Mouse (Mus musculus) intestine, embryonic 15.5 days (tissue): ENCODE measurements around the gene Pnkp. TPM values are rescaled to one million over a fixed set of nuclear protein-coding genes. Genes with fewer than 3 reads are reported as not detected.

ENCODE experiments used
- ATAC-seq: fragments of 200-750 bp; cut with Nextera tagmentation; 2 replicates; pipeline ENCODE4 v1.8.0; 2017; ENCODE audit warnings: moderate TSS enrichment, moderate library complexity
- H3K27ac ChIP-seq: fragments of 300-500 bp; sonication (generic); 2 replicates; pipeline ENCODE4 v1.5.1; 2015; ENCODE audit warnings: mild to moderate bottlenecking, inconsistent platforms
- H3K27me3 ChIP-seq: fragments of 300-500 bp; sonication (generic); replicated peaks from 2 replicates; pipeline ENCODE4 v1.6.1; 2015; ENCODE audit warnings: inconsistent platforms
- H3K36me3 ChIP-seq: fragments of 300-500 bp; sonication (generic); 2 replicates; pipeline ENCODE4 v1.6.1; 2015; ENCODE audit warnings: inconsistent platforms
- H3K4me1 ChIP-seq: fragments of 300-500 bp; sonication (generic); replicated peaks from 2 replicates; pipeline ENCODE4 v1.6.1; 2015; ENCODE audit warnings: inconsistent platforms
- H3K4me2 ChIP-seq: fragments of 300-500 bp; sonication (generic); replicated peaks from 2 replicates; pipeline ENCODE4 v1.6.1; 2015; ENCODE audit warnings: mild to moderate bottlenecking, inconsistent platforms
- H3K4me3 ChIP-seq: fragments of 300-500 bp; sonication (generic); replicated peaks from 2 replicates; pipeline ENCODE4 v1.5.1; 2015; ENCODE audit warnings: inconsistent platforms
- H3K9ac ChIP-seq: fragments of 300-500 bp; sonication (generic); 2 replicates; pipeline ENCODE4 v1.6.1; 2015; ENCODE audit warnings: inconsistent platforms
- H3K9me3 ChIP-seq: fragments of 300-500 bp; sonication (generic); 2 replicates; pipeline ENCODE4 v1.6.1; 2016; ENCODE audit warnings: inconsistent platforms
- WGBS: fragments of 180-500 bp; shearing (Covaris S2); methylation state at CpG from one replicate; pipeline ENCODE4 v1.1.7; 2015; 5-methylcytosine and 5-hydroxymethylcytosine counted together
- polyA plus RNA-seq: library from polyadenylated mRNA; unstranded; fragments of >200 nt; fragmentation: Nextera tagmentation; extraction: Ambion mirVana; gene quantifications from 2 replicates; pipeline ENCODE4 v1.2.1, GENCODE M21; 2015

Pnkp gene
- polyA plus RNA-seq: 25.9 and 29.0 TPM in 2 replicates

DNA sequence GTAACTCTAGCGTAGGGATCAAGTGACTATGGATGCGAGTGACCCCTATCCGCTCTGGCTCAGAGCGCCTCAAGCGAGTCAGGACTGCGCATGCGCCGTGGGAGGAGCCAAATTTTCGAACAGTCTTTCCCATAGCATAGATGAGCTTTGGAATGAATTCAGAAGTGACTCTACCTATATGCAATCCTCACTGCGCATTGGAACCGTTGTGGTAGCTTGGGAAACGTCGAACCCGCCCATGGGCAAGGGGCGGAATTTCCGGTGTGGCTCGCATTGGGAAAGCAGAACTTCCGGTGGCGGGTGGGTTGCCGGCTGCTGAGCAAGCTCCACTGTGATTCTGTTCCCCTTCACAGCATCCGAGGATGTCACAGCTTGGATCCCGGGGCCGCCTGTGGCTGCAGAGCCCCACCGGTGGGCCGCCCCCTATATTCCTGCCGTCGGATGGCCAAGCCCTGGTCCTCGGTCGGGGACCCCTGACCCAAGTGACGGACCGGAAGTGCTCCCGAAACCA is at the start of gene Pnkp:
Gene Pnkp, plus strand, starts transcription at position 98 of the 511 bp plus-strand sequence.
- peaks cover 63% of the 10 kb centered on the region for H3K4me1 ChIP-seq
- ATAC-seq: peak; percentile 57
- WGBS: under 1% methylated on average over 32 of the region's 32 CpGs

GRCm38 (mm10) chr7:44808927-44809326 is 48.0 kb upstream of the Pnkp start:
- Histone ChIP-seq H3K9me3 (no peaks in the 10 kb centered on the region), H3K4me3 (no peak overlapping the region), H3K27ac (no peak overlapping the region), H3K27me3 (no peaks in the 10 kb centered on the region), H3K4me2 (no peak overlapping the region), H3K36me3 (0 out of 2 replicates have a peak, but pooled peaks cover 7% of the 10 kb centered on the region), H3K9ac (no peak overlapping the region), H3K4me1 (no peaks in the 10 kb centered on the region)
- WGBS: 82% methylated on average over 2 of the region's 2 CpGs
- no peak for ATAC-seq

More for the DNA sequence above, at the start of gene Pnkp:
- Histone ChIP-seq H3K27me3 (no peaks in the 10 kb centered on the region), H3K36me3 (peaks cover 17% of the 10 kb centered on the region), H3K4me3 (peak within 1 kb of the TSS; percentile 61), H3K9me3 (no peaks in the 10 kb centered on the region), H3K9ac (peak within 1 kb of the TSS; percentile 71), H3K4me2 (peak within 1 kb of the TSS; percentile 82), H3K27ac (peak within 1 kb of the TSS; percentile 91)

- Histone ChIP-seq H3K4me1 (no peaks in the 10 kb centered on the region), H3K27ac (no peak overlapping the region), H3K9me3 (no peaks in the 10 kb centered on the region), H3K36me3 (0 out of 2 replicates have a peak, but pooled peaks cover 7% of the 10 kb centered on the region), H3K4me2 (no peak overlapping the region), H3K4me3 (no peak overlapping the region), H3K27me3 (no peaks in the 10 kb centered on the region), H3K9ac (no peak overlapping the region)
- ATAC-seq: no peak
- WGBS: 82% methylated on average over 3 of the region's 3 CpGs
Observed at GRCm38 (mm10) chr7:44809466-44809865, 47.5 kb upstream of the Pnkp start.

DNA sequence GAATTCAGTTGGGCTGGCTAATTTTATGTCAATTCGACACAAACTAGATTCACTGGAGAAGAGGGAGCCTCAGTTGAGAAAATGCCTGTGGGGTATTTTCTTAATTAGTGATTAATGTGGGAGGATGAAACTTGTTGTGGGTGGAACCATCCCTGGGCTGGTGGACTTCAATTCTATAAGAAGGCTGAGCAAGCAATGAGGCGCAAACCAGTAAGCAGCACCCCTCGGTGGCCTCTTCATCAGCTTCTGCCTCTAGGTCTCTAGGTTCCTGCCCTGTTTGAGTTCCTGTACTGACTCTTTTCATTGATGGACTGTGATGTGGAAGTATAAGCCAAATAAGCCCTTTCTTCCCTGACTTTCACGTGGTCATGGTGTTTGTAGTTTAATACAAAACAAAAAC is 46.6 kb upstream of the Pnkp start:
- no peak for ATAC-seq
- Histone ChIP-seq H3K4me3 (no peak overlapping the region), H3K27ac (no peak overlapping the region), H3K36me3 (0 out of 2 replicates have a peak, but pooled peaks cover 7% of the 10 kb centered on the region), H3K27me3 (no peaks in the 10 kb centered on the region), H3K4me2 (no peak overlapping the region), H3K4me1 (peaks cover 6% of the 10 kb centered on the region), H3K9ac (no peak overlapping the region), H3K9me3 (no peaks in the 10 kb centered on the region)
- 78% methylated on average over 4 of the region's 4 CpGs for WGBS

GRCm38 (mm10) chr7:44810819-44811557 is 46.0 kb upstream of the Pnkp start:
- no peak for ATAC-seq

DNA sequence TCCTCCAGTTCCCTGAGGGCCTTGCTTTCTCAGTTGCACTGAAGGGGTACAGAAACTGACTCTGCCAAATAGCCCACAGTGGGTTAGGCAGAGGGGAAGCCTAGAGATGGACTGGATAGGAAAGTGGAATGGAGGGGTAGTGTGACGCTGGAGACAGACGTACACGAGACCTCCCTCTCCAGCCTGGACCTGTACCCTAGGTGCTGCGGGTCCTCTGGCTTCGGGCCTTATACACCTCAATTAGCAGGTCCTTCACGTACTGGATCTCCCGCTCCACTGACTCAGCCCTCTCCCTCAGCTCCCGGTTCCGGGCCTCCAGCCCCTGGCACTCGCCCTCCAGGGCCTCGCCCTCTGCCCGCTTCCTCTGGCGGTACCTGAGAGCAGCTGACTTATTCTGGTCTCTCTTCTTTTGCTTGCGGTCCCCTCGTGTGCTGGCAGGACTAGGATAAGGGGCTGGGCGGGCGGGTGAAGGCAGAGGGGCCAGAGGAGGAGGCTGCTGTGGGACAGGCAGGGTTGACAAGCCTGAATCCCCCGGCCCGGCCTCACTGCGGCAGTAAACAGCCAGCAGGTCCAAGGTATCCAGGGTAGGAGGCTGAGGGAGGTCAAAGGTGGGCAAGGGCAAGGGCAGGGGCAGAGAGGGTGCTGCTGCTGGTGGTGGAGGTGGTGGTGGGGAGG is 44.2 kb upstream of the Pnkp start:
- H3K4me2 ChIP-seq: no peak overlapping the region
- H3K36me3 ChIP-seq: 0 out of 2 replicates have a peak, but pooled peaks cover 7% of the 10 kb centered on the region
- no peak for ATAC-seq
- H3K9me3 ChIP-seq: no peaks in the 10 kb centered on the region
- H3K4me3 ChIP-seq: no peak overlapping the region
- WGBS: 90% methylated on average over 20 of the region's 20 CpGs
- no peak overlapping the region for H3K9ac ChIP-seq
- peaks cover 12% of the 10 kb centered on the region for H3K4me1 ChIP-seq
- no peak overlapping the region for H3K27ac ChIP-seq
- no peaks in the 10 kb centered on the region for H3K27me3 ChIP-seq

More at GRCm38 (mm10) chr7:44810819-44811557, 46.0 kb upstream of the Pnkp start:
- 0 out of 2 replicates have a peak, but pooled peaks cover 7% of the 10 kb centered on the region for H3K36me3 ChIP-seq
- no peak overlapping the region for H3K27ac ChIP-seq
- H3K9ac ChIP-seq: no peak overlapping the region
- H3K4me1 ChIP-seq: peaks cover 6% of the 10 kb centered on the region
- WGBS: 82% methylated on average over 7 of the region's 7 CpGs
- H3K9me3 ChIP-seq: no peaks in the 10 kb centered on the region
- no peak overlapping the region for H3K4me3 ChIP-seq
- H3K27me3 ChIP-seq: no peaks in the 10 kb centered on the region
- no peak overlapping the region for H3K4me2 ChIP-seq

GRCm38 (mm10) chr7:44813985-44814384 is 43.0 kb upstream of the Pnkp start:
- H3K9me3 ChIP-seq: no peaks in the 10 kb centered on the region
- H3K4me3 ChIP-seq: no peak overlapping the region
- H3K4me2 ChIP-seq: no peak overlapping the region
- H3K36me3 ChIP-seq: 0 out of 2 replicates have a peak, but pooled peaks cover 7% of the 10 kb centered on the region
- H3K27me3 ChIP-seq: no peaks in the 10 kb centered on the region
- no peak for ATAC-seq
- no peak overlapping the region for H3K27ac ChIP-seq
- peaks cover 22% of the 10 kb centered on the region for H3K4me1 ChIP-seq
- WGBS: 94% methylated on average over 3 of the region's 3 CpGs
- no peak overlapping the region for H3K9ac ChIP-seq

GRCm38 (mm10) chr7:44814423-44814822 is 42.5 kb upstream of the Pnkp start:
- Histone ChIP-seq H3K36me3 (0 out of 2 replicates have a peak, but pooled peaks cover 7% of the 10 kb centered on the region), H3K27me3 (no peaks in the 10 kb centered on the region), H3K4me1 (peaks cover 26% of the 10 kb centered on the region), H3K4me2 (peak overlapping the region; percentile 64; the same call in 1 of the 2 replicates), H3K9me3 (no peaks in the 10 kb centered on the region), H3K27ac (no peak overlapping the region), H3K4me3 (peak overlapping the region; percentile 71; the same call in 1 of the 2 replicates), H3K9ac (no peak overlapping the region)
- ATAC-seq: no peak
- WGBS: 73% methylated on average over 4 of the region's 4 CpGs

DNA sequence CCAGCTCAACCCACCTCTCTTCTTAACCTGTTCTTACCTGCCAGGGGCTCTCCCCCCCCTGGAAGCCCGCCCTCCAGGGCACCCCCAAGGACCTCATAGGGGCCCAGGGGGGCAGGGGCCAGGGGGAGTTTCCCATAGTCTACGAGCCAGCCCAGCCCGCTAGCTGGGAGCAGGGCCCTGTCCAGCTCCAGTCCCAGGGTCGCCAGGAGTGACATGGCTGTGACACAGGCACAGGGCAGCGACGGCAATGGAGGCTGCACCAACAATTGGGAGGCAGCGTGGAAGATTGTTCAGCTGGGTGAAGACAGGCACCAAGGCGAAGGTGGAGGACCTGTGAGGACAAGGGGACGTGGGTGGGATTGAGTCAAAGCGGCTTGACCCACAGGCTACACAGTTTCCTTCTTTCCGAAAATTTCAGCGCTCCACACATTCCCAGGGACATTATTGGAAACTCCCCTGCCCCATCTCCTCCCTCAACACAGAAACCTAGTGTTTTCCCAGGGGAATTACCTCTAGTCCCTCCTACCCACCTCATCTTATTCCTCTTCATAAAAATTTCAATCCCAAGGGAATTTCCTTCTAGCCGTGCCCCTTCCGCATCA is 41.9 kb upstream of the Pnkp start:
- H3K27me3 ChIP-seq: no peaks in the 10 kb centered on the region
- H3K27ac ChIP-seq: peak overlapping the region; percentile 96
- WGBS: 28% methylated on average over 14 of the region's 14 CpGs
- H3K4me1 ChIP-seq: peaks cover 30% of the 10 kb centered on the region
- peak overlapping the region; percentile 9 for H3K9ac ChIP-seq
- H3K4me2 ChIP-seq: peak overlapping the region; percentile 64
- no peak for ATAC-seq
- H3K4me3 ChIP-seq: peak overlapping the region; percentile 71
- 0 out of 2 replicates have a peak, but pooled peaks cover 7% of the 10 kb centered on the region for H3K36me3 ChIP-seq
- H3K9me3 ChIP-seq: no peaks in the 10 kb centered on the region

DNA sequence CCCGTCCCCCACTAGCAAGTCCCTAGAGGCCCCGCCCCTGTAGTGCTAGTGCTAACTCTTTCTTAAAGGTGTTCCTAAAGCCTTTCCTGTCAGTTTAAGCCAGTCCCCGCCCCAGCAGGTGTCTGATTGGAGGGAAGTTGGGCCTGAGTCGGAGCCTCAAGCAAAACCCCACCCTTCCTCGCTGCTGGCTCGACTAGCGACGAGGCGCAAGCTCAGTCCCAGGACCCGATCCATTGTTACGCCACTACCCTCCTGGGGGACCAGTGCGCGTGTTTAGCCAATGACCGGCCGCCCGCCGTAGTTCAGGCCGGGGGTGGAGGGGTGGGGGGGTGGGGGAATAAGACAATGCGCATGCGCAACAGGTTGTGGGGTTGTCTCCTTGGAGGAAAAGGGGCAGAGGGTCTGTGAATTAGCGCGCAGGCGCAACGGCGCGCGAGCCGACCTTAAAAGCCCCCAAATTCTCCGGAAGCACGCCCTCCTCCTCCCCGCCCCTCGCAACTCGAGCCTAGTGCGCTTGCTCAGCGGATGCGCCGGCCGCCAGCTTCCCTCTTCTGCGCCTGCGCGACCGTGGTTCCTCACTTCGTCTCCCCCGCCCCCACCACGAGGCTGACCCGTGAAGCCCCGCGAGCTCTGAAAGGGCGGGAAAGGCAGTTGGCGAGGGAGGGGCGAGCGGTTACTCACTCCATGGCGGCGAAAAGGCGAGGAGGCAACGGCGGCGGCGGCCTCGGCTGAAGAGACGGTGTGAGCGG is 41.0 kb upstream of the Pnkp start, which contains the start of the genes Nup62 and Il4i1:
Gene Nup62, plus strand, starts transcription at position 368 of the 749 bp plus-strand sequence.
Gene Il4i1, plus strand, starts transcription at position 667 of the 749 bp plus-strand sequence.
- ATAC-seq: peak; percentile 95
- WGBS: under 1% methylated on average over 57 of the region's 62 CpGs
- Histone ChIP-seq H3K27ac (peak within 1 kb of the TSS; percentile 96), H3K4me3 (peak within 1 kb of the TSS; percentile 71), H3K27me3 (no peaks in the 10 kb centered on the region), H3K9ac (peak within 1 kb of the TSS; percentile 86), H3K4me2 (peak within 1 kb of the TSS; percentile 64), H3K36me3 (0 out of 2 replicates have a peak, but pooled peaks cover 5% of the 10 kb centered on the region), H3K4me1 (peaks cover 34% of the 10 kb centered on the region), H3K9me3 (no peaks in the 10 kb centered on the region)

DNA sequence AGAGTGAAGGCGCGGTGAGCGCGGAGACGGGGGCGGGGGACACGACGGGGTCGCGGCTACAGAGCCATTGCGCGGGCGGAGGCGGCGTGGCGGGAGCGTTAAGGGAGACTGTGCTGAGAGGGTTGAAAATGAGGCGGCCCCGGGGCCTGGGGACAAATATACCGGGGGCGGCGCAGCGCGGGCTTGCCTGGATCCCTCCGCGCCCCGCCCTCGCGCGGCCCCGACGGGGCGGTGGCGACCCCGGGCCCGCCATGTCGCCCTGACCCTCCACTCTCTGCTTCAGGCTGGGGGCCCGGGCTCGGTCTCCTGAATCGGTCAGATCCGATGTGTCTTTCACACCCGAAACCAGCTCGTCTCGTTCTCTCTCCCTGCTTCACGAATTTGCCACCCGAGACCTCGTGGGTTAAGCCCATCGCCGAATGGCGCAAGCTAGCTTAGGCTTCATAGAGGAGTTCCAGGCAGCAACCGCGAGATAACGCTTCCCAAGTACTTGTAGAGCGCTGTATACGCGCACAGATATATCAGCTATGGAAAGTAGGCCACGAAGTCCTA is 40.4 kb upstream of the Pnkp start, which contains the start of gene Atf5:
Gene Atf5, minus strand, starts transcription at position 189 of the 552 bp plus-strand sequence.
- Histone ChIP-seq H3K9me3 (no peaks in the 10 kb centered on the region), H3K27me3 (no peaks in the 10 kb centered on the region), H3K36me3 (0 out of 2 replicates have a peak, but pooled peaks cover 1% of the 10 kb centered on the region), H3K9ac (peak within 1 kb of the TSS; percentile 86), H3K4me2 (peak within 1 kb of the TSS; percentile 64), H3K27ac (peak within 1 kb of the TSS; percentile 96), H3K4me1 (peaks cover 37% of the 10 kb centered on the region), H3K4me3 (peak within 1 kb of the TSS; percentile 71)
- WGBS: under 1% methylated on average over 57 of the region's 57 CpGs
- ATAC-seq: peak; percentile 60
